Mouse (Mus musculus) lung, embryonic 16.5 days (tissue): Measurements from ENCODE around the gene Trim40. TPM values are rescaled to one million over a fixed set of nuclear protein-coding genes. Genes with fewer than 3 reads are reported as not detected.
A peak's percentile ranks its signal among the peaks of the same experiment; 100 is the strongest.

Experiments used
- ATAC-seq: fragments of 200-750 bp; cut with Nextera tagmentation; 2 replicates; pipeline ENCODE4 v1.8.0; 2017; ENCODE audit warnings: low read depth, mild to moderate bottlenecking, moderate library complexity
- H3K27ac ChIP-seq: fragments of 300-500 bp; sonication (generic); 2 replicates; pipeline ENCODE4 v1.5.1; 2014; ENCODE audit warnings: mild to moderate bottlenecking, control low read depth, low read length
- H3K27me3 ChIP-seq: fragments of 300-500 bp; sonication (generic); 2 replicates; pipeline ENCODE4 v1.6.1; 2014; ENCODE audit warnings: low read depth, low read length, mixed read lengths; ENCODE audit not compliant: control insufficient read depth, insufficient read depth
- H3K36me3 ChIP-seq: fragments of 300-500 bp; sonication (generic); 2 replicates; pipeline ENCODE4 v1.6.1; 2014; ENCODE audit warnings: low read length; ENCODE audit not compliant: control insufficient read depth, insufficient read depth
- H3K4me1 ChIP-seq: fragments of 300-500 bp; sonication (generic); replicated peaks from 2 replicates; pipeline ENCODE4 v1.6.1; 2014; ENCODE audit warnings: low read length, mixed read lengths; ENCODE audit not compliant: control insufficient read depth, insufficient read depth
- H3K4me2 ChIP-seq: fragments of 300-500 bp; sonication (generic); 2 replicates; pipeline ENCODE4 v1.6.1; 2014; ENCODE audit warnings: low read depth, low read length, control low read depth
- H3K4me3 ChIP-seq: fragments of 300-500 bp; sonication (generic); 2 replicates; pipeline ENCODE4 v1.5.1; 2014; ENCODE audit warnings: mild to moderate bottlenecking, low read length, control low read depth
- H3K9ac ChIP-seq: fragments of 300-500 bp; sonication (generic); 2 replicates; pipeline ENCODE4 v1.6.1; 2014; ENCODE audit warnings: low read length, control low read depth
- H3K9me3 ChIP-seq: fragments of 300-500 bp; sonication (generic); 2 replicates; pipeline ENCODE4 v1.6.1; 2016; ENCODE audit warnings: low read length; ENCODE audit not compliant: control insufficient read depth
- WGBS: fragments of 180-500 bp; shearing (Covaris S2); extraction: QIAGEN DNeasy Blood & Tissue Kit; methylation state at CpG from one replicate; pipeline ENCODE4 v1.1.7; 2014; 5-methylcytosine and 5-hydroxymethylcytosine counted together
- polyA plus RNA-seq: library from polyadenylated mRNA; unstranded; fragments of >200 nt; fragmentation: Nextera tagmentation; extraction: Ambion mirVana; gene quantifications from 2 replicates; pipeline ENCODE4 v1.2.1, GENCODE M21; 2015

The Trim40 gene
- polyA plus RNA-seq, 1 experiment from 2014 or later = not detected

DNA sequence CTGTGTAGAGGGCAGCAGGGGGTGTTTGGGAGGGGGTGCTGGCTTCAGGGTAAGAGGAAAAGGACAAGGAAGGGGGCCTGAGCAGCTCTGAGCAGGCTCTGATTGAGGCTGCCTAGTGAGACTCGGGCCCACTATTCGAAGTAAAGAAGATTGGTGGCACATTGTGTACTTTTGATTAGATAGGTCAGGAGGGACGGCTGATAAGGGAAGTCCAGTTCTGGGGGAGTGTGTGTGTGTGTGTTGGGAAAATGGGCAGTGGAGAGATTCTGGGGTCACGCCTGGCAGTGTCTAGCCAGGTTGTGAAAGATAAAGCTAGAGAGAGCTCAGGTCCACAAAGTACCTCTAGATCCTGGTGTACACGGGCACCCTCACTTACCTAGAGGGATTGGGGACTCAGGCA, 38.3 kb downstream of the Trim40 start:
- no peak for ATAC-seq
- no peak overlapping the region for H3K4me3 ChIP-seq
- H3K4me2 ChIP-seq = no peak overlapping the region
- H3K9ac ChIP-seq = no peak overlapping the region
- no peaks in the 10 kb centered on the region for H3K27me3 ChIP-seq
- H3K4me1 ChIP-seq = peaks cover 7% of the 10 kb centered on the region; the same call in 1 of the 2 replicates
- WGBS = 59% methylated on average over 5 of the region's 5 CpGs
- no peaks in the 10 kb centered on the region for H3K9me3 ChIP-seq
- H3K27ac ChIP-seq = no peak overlapping the region
- H3K36me3 ChIP-seq = peaks cover 16% of the 10 kb centered on the region

DNA sequence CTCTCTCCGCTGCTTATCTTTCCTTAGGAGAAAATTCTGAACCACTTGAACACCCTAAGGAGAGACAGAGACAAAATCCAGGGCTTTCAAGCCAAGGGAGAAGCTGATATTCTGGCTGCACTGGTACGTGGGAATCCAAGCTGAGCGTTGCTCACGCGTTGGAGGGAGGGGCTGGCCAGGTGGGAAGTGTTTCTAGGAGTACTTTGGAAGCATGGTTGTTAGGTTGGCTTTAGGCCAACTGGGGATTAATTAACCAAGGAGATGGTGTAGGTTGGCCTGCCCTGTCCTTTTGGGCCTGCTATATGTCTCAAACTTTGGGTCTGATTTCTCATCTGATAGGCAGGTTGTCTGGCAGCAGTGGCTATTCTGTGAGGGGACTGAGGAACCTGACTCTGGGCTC, 38.7 kb downstream of the Trim40 start:
- no peak overlapping the region for H3K27ac ChIP-seq
- 65% methylated on average over 5 of the region's 5 CpGs for WGBS
- H3K4me1 ChIP-seq = peaks cover 7% of the 10 kb centered on the region; the same call in 1 of the 2 replicates
- peaks cover 12% of the 10 kb centered on the region for H3K36me3 ChIP-seq
- no peaks in the 10 kb centered on the region for H3K9me3 ChIP-seq
- ATAC-seq = no peak; the same call in 1 of the 2 replicates
- no peak overlapping the region for H3K4me3 ChIP-seq
- no peak overlapping the region for H3K9ac ChIP-seq
- H3K27me3 ChIP-seq = no peaks in the 10 kb centered on the region
- H3K4me2 ChIP-seq = no peak overlapping the region

DNA sequence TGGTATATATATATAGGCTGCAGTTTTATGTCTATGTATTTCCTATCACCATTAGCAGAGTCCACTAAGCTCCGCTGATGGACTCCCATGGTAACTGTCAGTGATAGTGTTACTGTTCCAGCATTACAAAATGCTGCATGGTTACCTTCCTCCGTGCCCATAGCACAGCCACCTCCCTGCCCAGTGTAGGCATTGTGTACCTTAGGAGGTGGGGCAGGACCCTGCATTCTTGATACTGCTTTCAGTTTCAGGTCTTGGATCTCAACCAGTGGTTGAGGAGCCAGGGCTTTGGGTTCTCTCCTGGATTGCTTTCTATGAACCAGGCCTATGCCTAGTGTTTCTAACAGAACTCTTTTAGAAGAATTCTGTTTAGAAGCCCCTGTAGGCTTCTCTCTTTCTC, 39.9 kb downstream of the Trim40 start:
- peak; percentile 72 for ATAC-seq
- Histone ChIP-seq H3K4me2 (no peak overlapping the region), H3K27ac (no peak overlapping the region), H3K9ac (no peak overlapping the region), H3K4me1 (peaks cover 7% of the 10 kb centered on the region; the same call in 1 of the 2 replicates), H3K9me3 (no peaks in the 10 kb centered on the region), H3K27me3 (no peaks in the 10 kb centered on the region), H3K36me3 (peaks cover 10% of the 10 kb centered on the region), H3K4me3 (no peak overlapping the region)
- 76% methylated on average over 2 of the region's 2 CpGs for WGBS

DNA sequence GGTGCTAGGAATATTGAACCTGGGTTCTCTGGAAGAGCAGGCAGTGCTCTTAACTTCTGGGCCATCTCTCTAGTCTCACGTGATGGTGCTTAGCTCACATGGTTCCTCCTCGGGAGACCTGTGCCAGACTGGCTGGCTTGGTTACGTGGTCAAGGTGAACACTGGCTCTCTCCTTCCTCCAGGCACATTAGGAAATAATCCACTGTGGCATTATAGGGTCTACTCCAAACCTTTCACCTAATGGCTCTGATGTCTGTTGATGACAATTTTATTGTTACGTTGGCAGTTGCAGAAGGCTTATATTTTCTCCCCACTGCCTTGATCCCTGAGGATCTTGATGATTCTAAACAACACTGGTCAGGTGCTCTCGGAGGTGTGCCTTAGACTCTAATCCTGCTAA, 41.0 kb downstream of the Trim40 start:
- Histone ChIP-seq H3K9ac (no peak overlapping the region), H3K4me1 (peaks cover 11% of the 10 kb centered on the region; the same call in 1 of the 2 replicates), H3K9me3 (no peaks in the 10 kb centered on the region), H3K27me3 (no peaks in the 10 kb centered on the region), H3K4me3 (no peak overlapping the region), H3K27ac (no peak overlapping the region), H3K36me3 (peaks cover 5% of the 10 kb centered on the region; the same call in 1 of the 2 replicates), H3K4me2 (no peak overlapping the region)
- ATAC-seq = no peak
- WGBS = 79% methylated on average over 5 of the region's 5 CpGs

DNA sequence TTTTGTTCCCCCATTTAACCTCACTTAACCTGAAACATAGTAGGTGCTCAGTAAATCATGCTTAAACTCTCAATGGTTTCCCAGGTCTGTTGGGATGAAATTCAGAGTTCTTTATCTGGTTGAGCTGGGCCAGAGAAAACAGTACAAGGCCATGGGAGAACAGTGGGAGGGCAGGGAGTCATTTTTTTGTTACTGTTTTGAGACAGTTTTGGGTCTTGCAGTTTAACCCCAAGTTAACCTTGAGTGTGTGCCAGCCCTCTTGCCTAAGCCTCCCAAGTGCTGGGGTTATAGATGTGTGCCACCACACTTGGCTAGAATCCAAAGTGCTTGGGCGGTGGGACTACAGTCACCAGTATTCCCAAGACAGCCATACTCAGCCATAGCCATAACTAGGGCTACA, 45.2 kb downstream of the Trim40 start:
- 45% methylated on average over 1 of the region's 1 CpGs for WGBS
- Histone ChIP-seq H3K36me3 (no peaks in the 10 kb centered on the region), H3K27me3 (no peaks in the 10 kb centered on the region), H3K4me1 (peaks cover 6% of the 10 kb centered on the region; the same call in 1 of the 2 replicates), H3K4me2 (no peak overlapping the region), H3K9me3 (no peaks in the 10 kb centered on the region), H3K4me3 (no peak overlapping the region), H3K27ac (no peak overlapping the region), H3K9ac (no peak overlapping the region)
- ATAC-seq = no peak

DNA sequence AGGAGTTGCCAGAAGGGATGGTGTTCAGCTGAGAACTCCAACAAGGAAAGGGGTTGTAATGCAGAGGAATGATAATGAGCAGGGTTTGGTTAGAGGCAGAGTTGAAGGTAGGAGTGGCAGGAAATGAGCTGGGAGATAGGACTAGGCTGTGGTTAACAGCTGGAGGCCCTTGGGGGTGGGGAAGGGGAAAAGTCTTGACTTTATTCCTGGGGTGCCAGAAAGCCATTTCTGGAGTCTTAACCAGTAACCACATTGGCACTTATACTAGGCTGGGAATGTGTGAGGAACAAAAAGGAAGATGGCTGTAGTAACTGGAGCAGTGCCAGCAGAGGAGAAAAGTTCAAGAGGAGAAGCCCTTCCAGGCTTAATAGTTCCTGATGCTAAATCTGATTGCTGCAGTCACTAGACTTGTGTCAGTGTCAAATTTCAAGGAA, 45.6 kb downstream of the Trim40 start:
- ATAC-seq = no peak
- Histone ChIP-seq H3K36me3 (no peaks in the 10 kb centered on the region), H3K9me3 (no peaks in the 10 kb centered on the region), H3K27ac (no peak overlapping the region), H3K4me1 (peaks cover 6% of the 10 kb centered on the region; the same call in 1 of the 2 replicates), H3K27me3 (no peaks in the 10 kb centered on the region), H3K9ac (no peak overlapping the region), H3K4me3 (no peak overlapping the region), H3K4me2 (no peak overlapping the region)

DNA sequence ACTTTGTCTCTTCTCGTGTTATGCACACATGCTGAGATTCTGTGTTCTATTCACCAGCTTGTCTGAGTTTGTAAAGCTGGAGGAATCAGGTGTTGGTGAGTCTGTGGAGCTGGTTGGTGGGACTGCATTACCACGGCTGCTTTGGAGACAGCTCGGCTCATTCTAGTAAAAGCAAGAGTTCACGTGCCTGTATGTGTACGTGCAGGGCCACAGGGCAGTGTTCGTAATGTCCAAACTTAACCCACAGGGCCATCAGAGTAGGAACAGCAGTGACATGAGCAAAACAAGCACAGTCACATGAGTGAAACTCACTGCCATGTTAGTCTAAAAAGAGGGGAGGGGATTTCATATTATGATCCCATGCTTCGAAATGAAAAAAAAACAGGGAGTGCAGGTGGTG, 46.2 kb downstream of the Trim40 start:
- no peak overlapping the region for H3K4me3 ChIP-seq
- no peak overlapping the region for H3K9ac ChIP-seq
- peaks cover 6% of the 10 kb centered on the region; the same call in 1 of the 2 replicates for H3K4me1 ChIP-seq
- no peak for ATAC-seq
- no peaks in the 10 kb centered on the region for H3K9me3 ChIP-seq
- no peaks in the 10 kb centered on the region for H3K27me3 ChIP-seq
- H3K27ac ChIP-seq = no peak overlapping the region
- no peaks in the 10 kb centered on the region for H3K36me3 ChIP-seq
- no peak overlapping the region for H3K4me2 ChIP-seq
- WGBS = 77% methylated on average over 7 of the region's 7 CpGs

DNA sequence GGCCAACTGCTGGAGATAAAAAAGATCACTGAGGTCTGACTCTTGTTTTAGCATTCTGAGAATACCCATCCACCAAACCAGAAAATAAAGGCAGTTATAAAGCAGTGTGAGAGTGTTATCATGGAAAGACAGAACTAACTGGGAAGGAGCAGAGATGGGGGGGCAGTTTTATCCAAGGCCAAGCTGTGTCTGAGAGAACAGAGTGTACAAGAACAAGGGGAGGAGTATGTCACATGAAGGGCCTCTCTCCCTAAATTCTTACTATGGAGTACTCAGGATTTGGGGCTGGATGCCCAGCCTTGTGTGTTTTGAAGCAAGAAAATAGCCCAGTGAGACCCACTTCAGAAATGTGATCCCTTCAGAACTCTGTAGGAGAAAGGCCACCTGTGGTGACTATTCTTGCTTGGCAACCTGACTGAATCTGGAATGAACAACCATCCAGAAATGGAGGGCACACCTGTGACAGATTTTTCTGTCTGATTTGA, 48.9 kb downstream of the Trim40 start:
- Histone ChIP-seq H3K27me3 (no peaks in the 10 kb centered on the region), H3K9me3 (no peaks in the 10 kb centered on the region), H3K9ac (no peak overlapping the region), H3K4me1 (peaks cover 15% of the 10 kb centered on the region; the same call in 1 of the 2 replicates), H3K4me3 (no peak overlapping the region), H3K36me3 (no peaks in the 10 kb centered on the region), H3K4me2 (no peak overlapping the region), H3K27ac (no peak overlapping the region)
- no peak for ATAC-seq

DNA sequence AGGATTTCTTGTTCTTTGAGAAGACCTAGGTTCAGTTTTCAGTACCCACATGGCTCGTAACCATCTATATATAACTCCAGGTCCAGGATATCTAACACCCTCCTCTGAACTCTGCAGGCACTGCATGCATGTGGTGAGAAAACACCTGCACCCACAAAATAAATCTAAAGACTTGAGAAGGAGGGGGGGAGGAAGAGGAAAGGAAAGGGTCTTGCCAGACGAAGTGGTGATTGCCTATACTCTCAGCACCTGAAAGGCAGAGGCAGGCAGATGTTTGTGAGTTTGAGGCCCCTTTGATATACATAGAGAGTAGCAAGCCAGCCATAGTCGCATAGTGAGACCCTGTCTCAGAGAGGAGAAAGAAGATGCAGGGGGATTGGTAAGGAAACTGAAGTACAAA, 50.0 kb downstream of the Trim40 start:
- Histone ChIP-seq H3K9me3 (no peaks in the 10 kb centered on the region), H3K4me1 (peaks cover 19% of the 10 kb centered on the region; the same call in 1 of the 2 replicates), H3K27me3 (no peaks in the 10 kb centered on the region), H3K27ac (no peak overlapping the region), H3K9ac (no peak overlapping the region), H3K4me2 (no peak overlapping the region), H3K4me3 (no peak overlapping the region), H3K36me3 (no peaks in the 10 kb centered on the region)
- WGBS = 69% methylated on average over 3 of the region's 3 CpGs
- ATAC-seq = no peak

DNA sequence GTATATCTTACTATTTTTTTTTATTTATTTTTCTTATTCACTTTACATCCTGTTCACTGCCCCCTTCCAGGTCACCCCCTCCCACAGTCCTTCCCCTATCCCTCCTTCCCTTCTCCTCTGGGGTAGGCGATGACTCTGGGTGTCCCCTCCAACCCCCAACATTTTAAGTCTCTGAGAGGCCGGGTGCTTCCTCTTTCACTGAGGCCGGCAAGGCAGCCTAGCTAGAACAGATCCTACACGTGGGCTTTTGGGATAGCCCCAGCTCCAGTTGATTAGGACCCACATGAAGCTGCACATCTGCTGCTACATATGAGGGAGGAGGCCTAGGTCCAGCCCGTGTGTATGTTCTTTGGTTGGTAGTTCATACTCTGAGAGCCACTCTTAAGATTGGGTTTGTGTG, 50.9 kb downstream of the Trim40 start:
- H3K9me3 ChIP-seq = no peaks in the 10 kb centered on the region
- ATAC-seq = no peak
- H3K4me1 ChIP-seq = peaks cover 16% of the 10 kb centered on the region; the same call in 1 of the 2 replicates
- no peaks in the 10 kb centered on the region for H3K36me3 ChIP-seq
- no peak overlapping the region for H3K4me3 ChIP-seq
- H3K27ac ChIP-seq = no peak overlapping the region
- WGBS = 76% methylated on average over 5 of the region's 5 CpGs
- no peak overlapping the region for H3K4me2 ChIP-seq
- no peak overlapping the region for H3K9ac ChIP-seq
- no peaks in the 10 kb centered on the region for H3K27me3 ChIP-seq
